Mouse (Mus musculus) G1E (cell line): ENCODE results near the gene Arhgap6.

Source experiments
- CTCF ChIP-seq: IDR thresholded peaks from 2 replicates; pipeline ENCODE4 v1.5.1; 2012; ENCODE audit warnings: low read depth, low read length, inconsistent platforms, mixed read lengths
- GATA1 ChIP-seq: IDR thresholded peaks from 2 replicates; pipeline ENCODE4 v1.6.1; 2012; ENCODE audit warnings: borderline replicate concordance, low read length, inconsistent platforms, mixed read lengths

DNA sequence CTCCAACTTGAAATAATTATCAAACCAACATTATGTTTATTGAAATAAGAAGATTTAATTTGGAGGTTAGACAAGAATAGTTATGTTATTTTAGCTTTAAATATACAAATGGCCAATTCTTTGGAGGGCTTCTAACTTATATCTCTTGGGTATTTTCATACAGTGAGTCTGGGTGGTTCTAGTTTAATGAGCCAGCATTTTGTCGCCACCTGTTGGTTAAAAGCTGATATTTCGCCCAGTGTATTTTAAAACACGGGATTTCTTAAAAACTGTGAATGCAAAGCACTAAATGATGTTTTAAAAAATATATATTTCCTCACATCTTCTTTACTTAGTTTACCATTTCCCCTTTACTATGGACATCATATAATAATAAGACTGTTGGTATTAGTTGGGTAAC is 140.5 kb downstream of the Arhgap6 start:
- TF ChIP-seq GATA1 (no peak), CTCF (no peak)
